Mouse (Mus musculus) monocyte, adult 5-6 weeks (primary cell): ENCODE results near the gene Carmil1. TPM values are rescaled to one million over a fixed set of nuclear protein-coding genes. Genes with fewer than 3 reads are reported as not detected.

Experiments used
- ATAC-seq: fragments of 153-309, 156-312 bp; replicated peaks from 2 replicates; pipeline ENCODE4 v1.8.0; 2017; ENCODE audit warnings: mild to moderate bottlenecking; ENCODE audit not compliant: low TSS enrichment, insufficient number of reproducible peaks, severe bottlenecking, poor library complexity, low FRiP score
- total RNA-seq: library from RNA; stranded (forward); fragments of 200-1000, 200-491, 200-594 nt; gene quantifications from 3 replicates; pipeline ENCODE4 v1.2.3, GENCODE M21; 2017

The Carmil1 gene
- total RNA-seq, 1 experiment from 2014 or later: 6.1 TPM

GRCm38 (mm10) chr13:24231146-24231545 lies 49.4 kb downstream of the Carmil1 start:
- ATAC-seq: no peak

- 0 out of 2 replicates have a peak, but pooled peaks have one; percentile 35 for ATAC-seq
These were observed 50.0 kb downstream of the Carmil1 start for GRCm38 (mm10) chr13:24230541-24231095.

GRCm38 (mm10) chr13:24223425-24224201 lies 57.0 kb downstream of the Carmil1 start:
- ATAC-seq: no peak

GRCm38 (mm10) chr13:24220441-24220970 lies 60.1 kb downstream of the Carmil1 start:
- no peak for ATAC-seq

GRCm38 (mm10) chr13:24211229-24211628 lies 69.4 kb downstream of the Carmil1 start:
- no peak for ATAC-seq

GRCm38 (mm10) chr13:24206097-24206496 lies 74.5 kb downstream of the Carmil1 start:
- ATAC-seq: no peak

- no peak for ATAC-seq
These were observed 78.3 kb downstream of the Carmil1 start for GRCm38 (mm10) chr13:24202314-24202713.

GRCm38 (mm10) chr13:24199861-24200543 lies 80.6 kb downstream of the Carmil1 start:
- no peak for ATAC-seq

GRCm38 (mm10) chr13:24198396-24198924 lies 82.1 kb downstream of the Carmil1 start:
- ATAC-seq: no peak

- no peak for ATAC-seq
These were observed 85.2 kb downstream of the Carmil1 start for GRCm38 (mm10) chr13:24195371-24195770.

GRCm38 (mm10) chr13:24194018-24194417 lies 86.6 kb downstream of the Carmil1 start:
- no peak for ATAC-seq

- ATAC-seq: no peak
These were observed 89.5 kb downstream of the Carmil1 start for GRCm38 (mm10) chr13:24190875-24191663.

GRCm38 (mm10) chr13:24187026-24187425 lies 93.6 kb downstream of the Carmil1 start:
- no peak for ATAC-seq

- no peak for ATAC-seq
These were observed 95.0 kb downstream of the Carmil1 start for GRCm38 (mm10) chr13:24185641-24186040.

GRCm38 (mm10) chr13:24182878-24183277 lies 97.7 kb downstream of the Carmil1 start:
- no peak for ATAC-seq

- ATAC-seq: no peak
These were observed 101.1 kb downstream of the Carmil1 start for GRCm38 (mm10) chr13:24179538-24179937.

- ATAC-seq: no peak
These were observed 103.0 kb downstream of the Carmil1 start for GRCm38 (mm10) chr13:24177600-24177999.

GRCm38 (mm10) chr13:24176835-24177234 lies 103.8 kb downstream of the Carmil1 start:
- no peak for ATAC-seq

- no peak for ATAC-seq
These were observed 110.9 kb downstream of the Carmil1 start for GRCm38 (mm10) chr13:24169658-24170057.
